Mouse (Mus musculus) lung, embryonic 14.5 days (tissue): ENCODE measurements around the gene Cdh4. TPM values are rescaled to one million over a fixed set of nuclear protein-coding genes. Genes with fewer than 3 reads are reported as not detected.

ENCODE experiments used
- ATAC-seq: fragments of 200-750 bp; cut with Nextera tagmentation; 2 replicates; pipeline ENCODE4 v1.8.0; 2017; ENCODE audit warnings: mild to moderate bottlenecking, moderate TSS enrichment, moderate library complexity; ENCODE audit not compliant: insufficient read depth
- DNase-seq: peaks from one replicate; pipeline ENCODE4 v3.0.0-alpha.2; 2015
- H3K27ac ChIP-seq: fragments of 300-500 bp; sonication (generic); 2 replicates; pipeline ENCODE4 v1.5.1; 2014; ENCODE audit warnings: low read depth, mild to moderate bottlenecking, moderate library complexity
- H3K27me3 ChIP-seq: fragments of 300-500 bp; sonication (generic); 2 replicates; pipeline ENCODE4 v1.6.1; 2014; ENCODE audit warnings: low read length, control low read depth; ENCODE audit not compliant: insufficient read depth
- H3K36me3 ChIP-seq: fragments of 300-500 bp; sonication (generic); 2 replicates; pipeline ENCODE4 v1.6.1; 2014; ENCODE audit warnings: control low read depth; ENCODE audit not compliant: insufficient read depth
- H3K4me1 ChIP-seq: fragments of 300-500 bp; sonication (generic); 2 replicates; pipeline ENCODE4 v1.6.1; 2014; ENCODE audit warnings: antibody characterized with exemption, control low read depth; ENCODE audit not compliant: insufficient read depth
- H3K4me2 ChIP-seq: fragments of 300-500 bp; sonication (generic); 2 replicates; pipeline ENCODE4 v1.6.1; 2014; ENCODE audit warnings: mild to moderate bottlenecking
- H3K4me3 ChIP-seq: fragments of 300-500 bp; sonication (generic); 2 replicates; pipeline ENCODE4 v1.5.1; 2014; ENCODE audit warnings: low read depth, low read length
- H3K9ac ChIP-seq: fragments of 300-500 bp; sonication (generic); 2 replicates; pipeline ENCODE4 v1.6.1; 2014
- H3K9me3 ChIP-seq: fragments of 300-500 bp; sonication (generic); 2 replicates; pipeline ENCODE4 v1.6.1; 2016; ENCODE audit warnings: low read depth, low read length, control low read depth
- CTCF ChIP-seq: IDR thresholded peaks from 2 replicates; pipeline ENCODE4 v1.5.1; 2016; ENCODE audit warnings: antibody characterized with exemption, low read depth
- WGBS: fragments of 180-500 bp; shearing (Covaris S2); extraction: QIAGEN DNeasy Blood & Tissue Kit; methylation state at CpG from one replicate; pipeline ENCODE4 v1.1.7; 2014; 5-methylcytosine and 5-hydroxymethylcytosine counted together
- polyA plus RNA-seq: library from polyadenylated mRNA; unstranded; fragments of >200 nt; fragmentation: Nextera tagmentation; extraction: Ambion mirVana; gene quantifications from 2 replicates; pipeline ENCODE4 v1.2.1, GENCODE M21; 2014

Cdh4 gene
- polyA plus RNA-seq, 1 experiment from 2014 or later, result 4.9 TPM

DNA sequence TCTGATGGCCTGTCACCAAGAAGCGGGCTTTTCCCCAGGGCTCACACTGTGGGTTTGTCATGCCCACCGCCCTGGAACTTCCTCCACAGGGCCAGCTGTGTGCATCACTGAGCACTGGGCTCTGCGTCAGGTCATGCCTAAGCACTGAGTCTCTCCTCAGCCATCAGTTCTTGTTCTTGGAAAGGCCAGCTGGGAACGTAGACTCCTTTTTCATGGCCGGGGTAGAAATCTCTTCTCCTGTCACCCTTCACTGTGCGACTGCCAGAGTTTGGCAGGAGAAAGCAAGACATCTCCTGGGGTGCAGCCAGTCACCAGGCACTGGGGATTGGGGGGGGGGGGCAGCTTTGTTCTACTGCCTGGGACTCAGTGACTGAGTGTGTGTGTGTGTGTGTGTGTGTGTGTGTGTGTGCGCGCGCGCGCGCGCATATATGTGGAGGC lies 222.0 kb downstream of the Cdh4 start:
- ATAC-seq, result no peak
- H3K36me3 ChIP-seq, result no peaks in the 10 kb centered on the region
- H3K27me3 ChIP-seq, result peaks cover 11% of the 10 kb centered on the region

DNA sequence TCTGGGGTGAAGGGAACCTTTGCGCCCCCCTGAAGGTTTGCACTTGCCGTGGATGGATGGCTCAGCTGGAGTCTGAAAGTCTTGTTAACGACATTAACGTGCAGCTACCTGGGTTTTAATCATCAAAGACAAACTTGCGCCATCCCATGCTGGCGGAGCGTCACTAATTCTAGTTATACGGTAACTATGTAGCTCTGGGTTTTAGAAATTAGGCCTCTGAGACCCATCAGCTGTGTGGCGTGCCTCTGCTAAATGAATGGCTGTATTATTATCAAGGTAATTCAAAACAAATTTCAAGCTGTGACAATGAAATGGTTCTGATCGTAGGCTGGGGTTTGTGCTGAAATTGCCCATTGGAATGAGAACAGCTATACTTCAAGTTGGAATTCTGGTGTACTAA lies 228.5 kb downstream of the Cdh4 start:
- Histone ChIP-seq H3K36me3 (no peaks in the 10 kb centered on the region), H3K4me2 (no peak overlapping the region), H3K27me3 (no peaks in the 10 kb centered on the region), H3K9me3 (no peaks in the 10 kb centered on the region), H3K9ac (no peak overlapping the region), H3K27ac (no peak overlapping the region), H3K4me3 (no peak overlapping the region), H3K4me1 (no peaks in the 10 kb centered on the region)
- TF ChIP-seq CTCF, result no peak
- no peak for DNase-seq
- WGBS, result 66% methylated on average over 10 of the region's 10 CpGs
- ATAC-seq, result no peak

More for the DNA sequence above, 222.0 kb downstream of the Cdh4 start:
- TF ChIP-seq CTCF, result no peak
- 78% methylated on average over 13 of the region's 13 CpGs for WGBS
- Histone ChIP-seq H3K4me3 (no peak overlapping the region), H3K27ac (no peak overlapping the region), H3K9me3 (no peaks in the 10 kb centered on the region), H3K4me1 (no peaks in the 10 kb centered on the region), H3K9ac (no peak overlapping the region), H3K4me2 (no peak overlapping the region)
- DNase-seq, result no peak

DNA sequence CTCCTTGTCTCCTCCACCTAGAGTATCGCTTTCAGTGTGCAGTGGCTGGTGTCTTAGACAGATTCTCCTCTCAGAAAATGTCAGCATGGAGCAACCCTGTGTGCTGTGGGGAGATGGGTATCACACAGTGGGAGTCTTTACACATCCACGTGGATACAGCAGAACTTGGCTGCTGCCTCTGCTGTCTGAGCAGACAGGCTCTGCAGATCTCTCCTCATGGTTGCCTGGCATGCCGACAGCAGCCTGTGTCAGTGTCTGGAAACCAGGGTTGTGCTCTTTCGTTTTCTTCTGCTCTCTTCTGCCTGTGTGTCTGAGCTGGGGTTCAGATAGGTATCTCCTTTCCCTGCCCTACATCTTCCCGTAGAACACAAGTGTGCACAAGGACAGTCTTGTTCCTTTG lies 237.6 kb downstream of the Cdh4 start:
- Histone ChIP-seq H3K4me2 (no peak overlapping the region), H3K9ac (no peak overlapping the region), H3K36me3 (no peaks in the 10 kb centered on the region), H3K9me3 (no peaks in the 10 kb centered on the region), H3K27me3 (no peaks in the 10 kb centered on the region), H3K27ac (no peak overlapping the region), H3K4me1 (no peaks in the 10 kb centered on the region; the same call in 1 of the 2 replicates), H3K4me3 (no peak overlapping the region)
- no peak for DNase-seq
- 53% methylated on average over 5 of the region's 5 CpGs for WGBS
- no peak for TF ChIP-seq CTCF
- ATAC-seq, result no peak

DNA sequence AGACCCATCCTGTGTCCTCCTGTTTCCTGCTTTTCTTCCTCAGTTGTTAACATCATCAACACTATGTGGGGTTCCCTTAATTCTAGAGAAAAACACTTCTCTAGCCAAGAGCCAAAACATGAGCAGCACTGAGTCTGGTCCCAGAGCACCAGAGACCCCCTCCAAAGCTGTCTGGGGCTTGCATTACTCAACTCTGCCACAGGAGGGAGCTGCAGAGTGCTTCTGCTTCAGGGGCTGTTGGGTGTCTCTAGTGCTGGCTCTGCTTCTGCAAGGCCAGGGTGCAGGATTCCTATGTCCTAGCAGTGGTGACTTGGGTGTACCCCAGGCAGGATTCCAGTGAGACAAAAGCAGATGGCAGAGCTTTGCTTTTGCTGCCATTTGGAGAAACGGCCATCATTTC lies 239.2 kb downstream of the Cdh4 start:
- peak; percentile 70 for TF ChIP-seq CTCF
- Histone ChIP-seq H3K9me3 (no peaks in the 10 kb centered on the region), H3K27me3 (no peaks in the 10 kb centered on the region), H3K27ac (no peak overlapping the region), H3K9ac (no peak overlapping the region), H3K4me1 (no peaks in the 10 kb centered on the region; the same call in 1 of the 2 replicates), H3K4me2 (no peak overlapping the region), H3K4me3 (no peak overlapping the region), H3K36me3 (no peaks in the 10 kb centered on the region)
- DNase-seq (no peak), ATAC-seq (no peak)
- 94% methylated on average over 1 of the region's 1 CpGs for WGBS

DNA sequence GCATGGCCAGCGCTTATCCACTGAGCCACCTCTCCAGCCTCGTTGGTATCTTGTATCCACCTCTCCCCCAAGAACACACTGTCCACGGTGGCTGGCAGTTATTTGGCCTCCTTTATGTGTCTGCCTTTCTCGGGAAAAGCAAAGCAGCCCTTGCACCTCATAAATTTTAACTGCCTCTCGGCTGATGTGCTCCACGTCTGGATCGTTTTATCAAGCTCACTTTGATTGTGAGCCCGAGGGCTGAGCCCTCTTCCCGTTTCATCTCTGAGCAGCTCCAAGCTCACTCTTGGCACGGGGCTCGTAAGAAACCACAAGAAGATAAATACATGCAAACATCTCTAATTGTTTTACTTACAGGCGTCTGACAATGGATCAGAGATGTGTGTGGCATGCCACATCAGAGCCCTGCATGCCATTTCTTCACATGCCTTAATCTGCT lies 245.0 kb downstream of the Cdh4 start:
- TF ChIP-seq CTCF, result no peak
- H3K4me1 ChIP-seq, result no peaks in the 10 kb centered on the region; the same call in none of the 2 replicates
- no peak overlapping the region for H3K4me3 ChIP-seq
- H3K9me3 ChIP-seq, result no peaks in the 10 kb centered on the region
- no peak overlapping the region for H3K27ac ChIP-seq
- 19% methylated on average over 12 of the region's 12 CpGs for WGBS
- DNase-seq (peak; percentile 76), ATAC-seq (peak; percentile 64)
- H3K4me2 ChIP-seq, result no peak overlapping the region
- H3K36me3 ChIP-seq, result no peaks in the 10 kb centered on the region
- H3K9ac ChIP-seq, result no peak overlapping the region
- no peaks in the 10 kb centered on the region for H3K27me3 ChIP-seq

DNA sequence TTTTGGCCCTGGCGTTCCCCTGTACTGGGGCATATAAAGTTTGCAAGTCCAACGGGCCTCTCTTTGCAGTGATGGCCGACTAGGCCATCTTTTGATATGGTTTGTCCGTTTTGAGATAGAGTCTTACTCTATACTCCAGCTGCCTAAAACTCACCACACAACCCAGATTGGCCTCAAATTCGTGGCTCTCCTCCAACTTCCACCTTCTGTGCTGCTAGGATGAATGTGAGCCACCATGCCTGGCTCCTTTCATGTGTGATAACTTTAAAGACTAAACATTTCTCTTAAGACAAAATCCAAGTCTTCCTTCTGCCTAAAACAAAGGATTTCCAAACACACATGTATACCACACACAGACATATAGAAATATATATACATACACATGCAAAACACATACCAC lies 246.7 kb downstream of the Cdh4 start:
- Histone ChIP-seq H3K4me1 (no peaks in the 10 kb centered on the region; the same call in 1 of the 2 replicates), H3K4me3 (no peak overlapping the region), H3K27me3 (no peaks in the 10 kb centered on the region), H3K4me2 (no peak overlapping the region), H3K9ac (no peak overlapping the region), H3K9me3 (no peaks in the 10 kb centered on the region), H3K36me3 (no peaks in the 10 kb centered on the region), H3K27ac (no peak overlapping the region)
- no peak for TF ChIP-seq CTCF
- WGBS, result 72% methylated on average over 5 of the region's 5 CpGs
- ATAC-seq (no peak), DNase-seq (peak; percentile 27)

DNA sequence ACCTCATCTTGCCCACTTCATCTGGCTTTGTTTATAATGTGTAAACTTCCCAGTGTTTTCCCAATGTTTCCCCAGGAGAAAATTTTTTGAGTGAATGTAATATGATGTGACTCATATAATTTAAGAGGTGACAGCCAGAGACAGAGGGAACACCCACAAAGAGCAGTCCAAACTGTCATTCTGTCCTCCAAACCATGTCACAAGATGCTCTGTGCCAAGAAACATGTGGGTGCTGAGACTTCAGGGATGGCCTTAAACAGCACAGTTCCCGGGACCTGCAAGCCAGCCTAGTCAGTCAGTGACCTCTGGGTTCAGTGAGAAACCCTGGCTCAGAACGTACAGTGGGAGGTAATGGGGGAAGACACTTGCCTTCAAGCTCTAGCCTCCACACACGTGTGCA lies 247.5 kb downstream of the Cdh4 start:
- no peaks in the 10 kb centered on the region for H3K36me3 ChIP-seq
- H3K4me2 ChIP-seq, result no peak overlapping the region
- 37% methylated on average over 3 of the region's 3 CpGs for WGBS
- no peak overlapping the region for H3K4me3 ChIP-seq
- no peaks in the 10 kb centered on the region; the same call in 1 of the 2 replicates for H3K4me1 ChIP-seq
- no peak overlapping the region for H3K27ac ChIP-seq
- no peaks in the 10 kb centered on the region for H3K27me3 ChIP-seq
- DNase-seq (peak; percentile 37), ATAC-seq (no peak)
- H3K9me3 ChIP-seq, result no peaks in the 10 kb centered on the region
- H3K9ac ChIP-seq, result no peak overlapping the region
- TF ChIP-seq CTCF, result no peak

DNA sequence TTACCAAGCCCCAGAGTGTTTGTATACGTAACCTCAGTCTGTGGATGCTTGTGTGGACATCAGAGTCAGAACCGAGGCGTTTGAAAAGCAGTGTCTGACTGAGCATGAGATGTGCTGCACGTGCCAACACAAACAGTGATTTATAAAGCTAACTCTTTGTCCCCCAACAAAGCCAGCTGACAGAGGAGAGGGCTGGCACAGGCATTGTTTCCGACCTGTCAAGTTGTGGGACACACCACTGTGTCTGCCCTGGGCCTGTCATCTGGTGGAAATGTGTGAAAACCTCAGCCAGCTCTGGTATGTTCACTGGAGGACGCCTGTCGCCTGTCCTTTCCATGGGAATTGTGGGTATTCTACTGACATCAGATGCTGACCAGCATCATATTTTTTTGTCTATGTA lies 248.3 kb downstream of the Cdh4 start:
- 20% methylated on average over 7 of the region's 7 CpGs for WGBS
- TF ChIP-seq CTCF, result no peak
- DNase-seq (peak; percentile 45), ATAC-seq (peak; percentile 47)
- no peak overlapping the region for H3K4me3 ChIP-seq
- H3K4me2 ChIP-seq, result no peak overlapping the region
- H3K27ac ChIP-seq, result no peak overlapping the region
- no peak overlapping the region for H3K9ac ChIP-seq
- no peaks in the 10 kb centered on the region for H3K27me3 ChIP-seq
- no peaks in the 10 kb centered on the region for H3K9me3 ChIP-seq
- H3K4me1 ChIP-seq, result no peaks in the 10 kb centered on the region; the same call in 1 of the 2 replicates
- H3K36me3 ChIP-seq, result no peaks in the 10 kb centered on the region
